Mouse (Mus musculus) C2C12 (cell line): ENCODE data around the gene Pde4c. TPM values are rescaled to one million over a fixed set of nuclear protein-coding genes. Genes with fewer than 3 reads are reported as not detected.

Source experiments
- H3K27me3 ChIP-seq: one replicate; pipeline ENCODE4 v1.6.1; 2011; ENCODE audit not compliant: control insufficient read depth, insufficient read depth, insufficient read length
- H3K36me3 ChIP-seq: one replicate; pipeline ENCODE4 v1.6.1; 2011; ENCODE audit not compliant: control insufficient read depth, insufficient read depth
- H3K4me3 ChIP-seq: one replicate; pipeline ENCODE4 v1.5.1; 2011; ENCODE audit warnings: mild to moderate bottlenecking, control low read depth; ENCODE audit not compliant: poor library complexity, insufficient read depth, severe bottlenecking
- H3K79me2 ChIP-seq: one replicate; pipeline ENCODE4 v1.6.1; 2011; ENCODE audit not compliant: control insufficient read depth, insufficient read depth
- H3K79me3 ChIP-seq: one replicate; pipeline ENCODE4 v1.6.1; 2011; ENCODE audit warnings: low read depth, control low read depth
- H3ac ChIP-seq: one replicate; pipeline ENCODE3; 2011; ENCODE audit warnings: low read depth; ENCODE audit not compliant: control insufficient read depth, insufficient read length
- CEBPB ChIP-seq: IDR thresholded peaks from one replicate; pipeline ENCODE4 v1.6.1; 2011; ENCODE audit warnings: low read depth, mild to moderate bottlenecking, control low read depth, moderate library complexity
- CTCF ChIP-seq: IDR thresholded peaks from one replicate; pipeline ENCODE4 v1.5.1; 2011; ENCODE audit not compliant: control insufficient read depth, insufficient read depth, insufficient read length
- FOSL1 ChIP-seq: IDR thresholded peaks from one replicate; pipeline ENCODE4 v1.8.0; 2011; ENCODE audit warnings: mild to moderate bottlenecking, low read length; ENCODE audit not compliant: poor library complexity, insufficient read depth, severe bottlenecking
- MAX ChIP-seq: IDR thresholded peaks from one replicate; pipeline ENCODE4 v1.6.1; 2011; ENCODE audit warnings: mild to moderate bottlenecking, control low read depth
- MYOD1 ChIP-seq: IDR thresholded peaks from one replicate; pipeline ENCODE4 v1.6.1; 2011; ENCODE audit warnings: low read depth; ENCODE audit not compliant: control insufficient read depth, insufficient read length
- MYOG ChIP-seq: IDR thresholded peaks from one replicate; pipeline ENCODE4 v1.6.1; 2011; ENCODE audit not compliant: control insufficient read depth, insufficient read length; ENCODE audit errors: extremely low read depth
- USF1 ChIP-seq: IDR thresholded peaks from one replicate; pipeline ENCODE4 v1.6.1; 2011; ENCODE audit warnings: low read depth, mild to moderate bottlenecking, control low read depth, moderate library complexity
- polyA plus RNA-seq: library from polyadenylated mRNA; unstranded; fragments of >200 nt; fragmentation: generic; extraction: Trizol; gene quantifications from one replicate; pipeline ENCODE4 v1.2.1, GENCODE M21; 2012; ENCODE audit warnings: missing spikeins

The Pde4c gene
- polyA plus RNA-seq, 1 experiment: 0.01 TPM

DNA sequence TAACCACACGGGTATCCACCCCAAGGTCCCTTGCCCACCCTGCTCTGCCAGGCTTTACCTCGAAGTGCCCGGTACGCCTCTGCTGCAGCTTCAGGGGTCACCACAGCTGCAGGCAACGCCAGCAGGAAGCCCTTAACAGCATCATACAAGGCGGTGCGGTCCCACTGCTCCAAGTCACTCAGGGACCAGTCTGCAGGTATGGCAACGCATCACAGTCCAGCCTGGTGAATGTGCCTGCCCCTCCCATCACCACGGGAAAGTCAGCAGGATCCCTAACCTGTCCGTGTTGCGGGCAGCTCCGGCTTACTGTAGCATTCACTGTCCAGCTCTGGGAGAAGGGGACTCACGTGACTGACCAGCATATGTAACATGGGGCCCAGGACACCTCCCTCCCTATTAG lies 48.6 kb downstream of the Pde4c start:
- TF ChIP-seq CEBPB (no peak), MAX (no peak), CTCF (no peak), MYOG (no peak), USF1 (no peak), FOSL1 (no peak), MYOD1 (no peak)
- H3K79me2 ChIP-seq: peaks cover 38% of the 10 kb centered on the region
- H3K79me3 ChIP-seq: peaks cover 8% of the 10 kb centered on the region
- no peaks in the 10 kb centered on the region for H3K27me3 ChIP-seq
- H3K36me3 ChIP-seq: peaks cover 32% of the 10 kb centered on the region
- no peak overlapping the region for H3ac ChIP-seq
- H3K4me3 ChIP-seq: no peak overlapping the region

DNA sequence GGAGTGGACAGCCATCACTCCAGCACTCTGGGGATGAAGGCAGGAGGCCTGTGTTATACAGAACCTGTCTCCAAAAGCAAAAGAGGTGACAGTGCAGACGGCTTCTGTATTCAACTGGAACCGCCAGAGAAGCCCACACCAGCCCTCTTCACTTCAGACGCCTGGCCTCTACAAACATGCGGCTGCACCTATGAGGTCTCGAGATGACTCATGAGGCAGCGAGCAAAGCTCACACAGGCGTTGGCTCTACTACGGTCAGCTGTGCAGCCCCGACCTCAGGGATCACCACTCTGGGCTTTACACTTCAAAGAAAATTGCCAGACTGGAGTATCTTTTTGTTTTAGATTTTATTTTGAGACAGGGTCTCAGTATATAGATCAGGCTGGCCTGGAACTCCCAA lies 49.4 kb downstream of the Pde4c start:
- TF ChIP-seq MYOD1: peak; percentile 30
- TF ChIP-seq MAX: no peak
- TF ChIP-seq CEBPB: no peak
- no peak for TF ChIP-seq MYOG
- peak; percentile 38 for TF ChIP-seq FOSL1
- TF ChIP-seq CTCF: no peak
- no peak for TF ChIP-seq USF1
- Histone ChIP-seq H3K79me2 (peaks cover 43% of the 10 kb centered on the region), H3K36me3 (peaks cover 32% of the 10 kb centered on the region), H3K27me3 (no peaks in the 10 kb centered on the region), H3K4me3 (no peak overlapping the region), H3ac (peak overlapping the region; percentile 22), H3K79me3 (peaks cover 8% of the 10 kb centered on the region)

DNA sequence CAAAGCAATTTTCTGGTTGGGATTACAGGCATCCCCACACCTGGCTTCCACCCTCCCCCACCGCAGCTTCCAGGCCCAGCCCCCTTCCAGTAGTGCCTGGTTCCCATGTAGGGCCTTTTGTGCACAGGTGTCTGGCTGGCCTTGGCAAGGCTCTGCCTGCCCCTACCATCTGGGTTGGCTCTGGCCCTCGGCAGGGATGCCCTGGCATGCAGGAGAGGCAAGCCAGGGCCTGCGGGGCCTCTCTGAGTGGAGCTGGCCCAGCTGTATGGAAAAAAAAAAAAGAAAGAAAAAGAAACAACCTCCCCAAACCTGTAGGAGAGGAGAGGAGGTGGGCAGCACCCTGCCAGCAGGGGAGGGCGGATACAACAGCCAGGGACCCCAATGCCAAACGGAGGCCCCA lies 49.9 kb downstream of the Pde4c start:
- H3K79me3 ChIP-seq: peaks cover 8% of the 10 kb centered on the region
- peaks cover 48% of the 10 kb centered on the region for H3K79me2 ChIP-seq
- peaks cover 37% of the 10 kb centered on the region for H3K36me3 ChIP-seq
- H3K27me3 ChIP-seq: no peaks in the 10 kb centered on the region
- no peak overlapping the region for H3K4me3 ChIP-seq
- TF ChIP-seq CEBPB (no peak), MYOD1 (no peak)
- peak overlapping the region; percentile 6 for H3ac ChIP-seq

DNA sequence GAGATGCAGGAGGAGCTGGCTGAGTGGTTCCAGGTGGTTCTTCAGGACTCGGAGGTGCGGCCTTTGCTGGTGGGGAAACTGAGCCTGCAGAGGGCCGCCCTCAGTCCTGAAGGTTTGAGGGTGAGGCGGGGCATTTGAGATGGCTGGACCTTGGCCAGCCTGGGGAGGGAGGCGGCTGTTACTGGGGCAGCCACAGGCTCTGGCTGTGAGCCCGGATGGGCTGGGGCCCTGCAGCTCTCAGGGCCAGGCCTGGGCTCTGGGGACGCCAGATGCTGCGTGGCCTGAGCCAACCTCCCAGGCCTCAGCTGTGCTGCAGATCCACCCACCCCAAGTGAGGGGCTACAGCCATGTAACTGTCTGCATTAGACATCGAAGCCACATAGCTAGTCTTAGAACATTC lies 50.3 kb downstream of the Pde4c start:
- Histone ChIP-seq H3K36me3 (peaks cover 35% of the 10 kb centered on the region), H3K4me3 (no peak overlapping the region), H3ac (peak overlapping the region; percentile 8), H3K27me3 (no peaks in the 10 kb centered on the region), H3K79me2 (peaks cover 51% of the 10 kb centered on the region), H3K79me3 (peaks cover 10% of the 10 kb centered on the region)
- TF ChIP-seq CEBPB (no peak), CTCF (no peak), MYOD1 (peak; percentile 62), MAX (peak; percentile 21)

DNA sequence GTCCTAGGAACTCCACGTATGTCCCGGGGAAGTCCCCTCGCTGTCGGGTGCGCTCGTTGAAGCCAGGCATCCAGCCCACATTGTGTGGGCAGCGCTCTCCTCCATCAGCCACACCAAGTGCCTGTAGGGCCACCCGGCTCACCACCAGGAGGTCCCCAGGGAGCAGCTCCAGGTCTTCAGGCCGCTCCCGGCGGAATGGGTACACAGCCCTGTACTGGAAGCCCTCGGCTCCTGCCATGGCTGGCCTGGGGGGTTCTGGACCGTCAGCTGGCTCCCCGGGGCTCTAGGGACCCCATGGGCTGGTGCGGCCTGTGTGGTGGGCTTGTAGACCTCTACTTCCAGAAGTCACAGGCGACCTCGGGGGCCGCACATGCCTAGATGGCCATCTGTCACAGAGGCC lies 51.2 kb downstream of the Pde4c start:
- Histone ChIP-seq H3K36me3 (peaks cover 33% of the 10 kb centered on the region), H3ac (peak overlapping the region; percentile 1), H3K79me2 (peaks cover 51% of the 10 kb centered on the region), H3K4me3 (no peak overlapping the region), H3K79me3 (peaks cover 10% of the 10 kb centered on the region), H3K27me3 (no peaks in the 10 kb centered on the region)
- TF ChIP-seq MYOG (no peak), CTCF (no peak), MAX (no peak), MYOD1 (no peak), CEBPB (no peak), FOSL1 (no peak), USF1 (no peak)

DNA sequence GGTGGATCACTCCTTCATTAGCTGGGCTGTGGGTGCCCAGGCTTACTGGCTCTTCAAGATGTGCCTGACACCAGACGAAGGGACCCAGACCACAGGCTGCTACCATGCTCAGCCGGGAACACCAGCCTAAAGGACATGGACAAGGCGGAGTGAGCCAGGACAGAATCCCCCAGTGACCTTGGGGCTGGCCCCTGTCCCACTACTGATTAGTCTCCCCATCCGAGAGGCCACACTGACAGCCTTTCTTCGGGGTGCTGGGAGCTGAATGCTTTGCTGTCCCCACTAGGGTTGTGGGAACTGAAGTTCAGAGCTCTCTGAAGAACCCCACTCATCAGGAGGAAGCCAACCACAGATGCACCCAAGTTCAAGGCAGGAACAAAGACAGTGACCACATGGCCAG lies 51.7 kb downstream of the Pde4c start:
- peaks cover 51% of the 10 kb centered on the region for H3K79me2 ChIP-seq
- H3K36me3 ChIP-seq: peaks cover 33% of the 10 kb centered on the region
- peaks cover 10% of the 10 kb centered on the region for H3K79me3 ChIP-seq
- no peaks in the 10 kb centered on the region for H3K27me3 ChIP-seq
- TF ChIP-seq CEBPB: no peak
- TF ChIP-seq USF1: no peak
- TF ChIP-seq MAX: no peak
- no peak for TF ChIP-seq CTCF
- TF ChIP-seq MYOD1: no peak
- no peak for TF ChIP-seq FOSL1
- no peak for TF ChIP-seq MYOG
- no peak overlapping the region for H3ac ChIP-seq
- no peak overlapping the region for H3K4me3 ChIP-seq
